Mouse (Mus musculus): ENCODE results near the gene Igsf11. TPM values are rescaled to one million over a fixed set of nuclear protein-coding genes. Genes with fewer than 3 reads are reported as not detected.

The Igsf11 gene
- polyA plus RNA-seq, 1 experiment from 2014 or later: 1.8 TPM

- H3K9ac ChIP-seq (replicated peaks): no peak overlapping the region
- no peaks in the 10 kb centered on the region for H3K27me3 ChIP-seq
- H3K4me1 ChIP-seq: peaks cover 48% of the 10 kb centered on the region
- H3K27ac ChIP-seq (replicated peaks): no peak overlapping the region
- WGBS: 47% methylated on average over 5 of the region's 5 CpGs
- H3K36me3 ChIP-seq: no peaks in the 10 kb centered on the region
- no peak overlapping the region for H3K4me3 ChIP-seq
- no peak overlapping the region for H3K4me2 ChIP-seq (replicated peaks)
- no peak for ATAC-seq (ENCODE audit: low FRiP score, low read depth)
- H3K9me3 ChIP-seq: no peaks in the 10 kb centered on the region
Measured at GRCm38 (mm10) chr16:38943706-38944550, 51.5 kb downstream of the Igsf11 start.

DNA sequence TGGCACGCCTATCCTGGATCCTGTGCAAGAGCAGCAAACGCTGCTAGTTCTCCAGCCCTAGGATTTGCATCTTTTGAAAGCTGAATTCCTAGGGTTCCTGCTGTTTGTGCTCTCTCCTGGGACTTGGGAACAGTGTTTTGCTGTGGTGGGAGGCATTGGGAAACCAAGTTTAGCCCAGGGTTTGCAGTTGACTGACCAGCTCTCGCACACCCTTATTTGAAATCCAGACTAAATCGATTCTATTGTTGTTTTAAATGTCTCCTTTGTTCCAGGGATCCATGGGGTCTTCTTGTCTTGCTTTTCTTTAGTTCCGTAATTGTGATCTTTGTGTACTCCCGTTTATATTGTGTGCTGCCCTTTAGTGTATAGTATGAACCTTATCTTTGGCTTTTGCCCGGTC is 52.6 kb downstream of the Igsf11 start:
- H3K4me2 ChIP-seq (replicated peaks): no peak overlapping the region
- WGBS: 48% methylated on average over 7 of the region's 7 CpGs
- H3K9me3 ChIP-seq: no peaks in the 10 kb centered on the region
- H3K27me3 ChIP-seq: no peaks in the 10 kb centered on the region
- peaks cover 44% of the 10 kb centered on the region for H3K4me1 ChIP-seq
- H3K27ac ChIP-seq (replicated peaks): no peak overlapping the region
- no peak for ATAC-seq (ENCODE audit: low FRiP score, low read depth)
- H3K36me3 ChIP-seq: no peaks in the 10 kb centered on the region
- no peak overlapping the region for H3K9ac ChIP-seq (replicated peaks)
- no peak overlapping the region for H3K4me3 ChIP-seq

DNA sequence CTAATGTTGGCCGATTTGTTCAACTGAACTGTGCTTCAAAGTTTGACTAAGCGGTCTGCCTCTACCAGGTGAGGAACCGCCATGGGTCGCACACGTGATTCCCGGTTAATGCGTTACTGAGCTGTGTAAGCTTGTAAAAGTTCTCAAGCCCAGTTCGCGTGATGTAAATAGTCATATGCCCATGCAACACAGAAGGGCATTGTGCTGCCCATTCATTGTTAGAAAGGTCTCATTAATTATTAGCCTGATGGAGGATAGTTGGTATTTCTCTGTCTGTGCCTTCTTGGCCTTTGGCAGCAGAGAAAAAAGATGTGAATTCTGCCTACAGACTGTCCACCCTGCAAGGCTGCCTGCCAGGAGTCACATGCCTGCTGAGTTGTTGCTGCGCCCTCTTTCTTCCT is 53.1 kb downstream of the Igsf11 start:
- H3K36me3 ChIP-seq: no peaks in the 10 kb centered on the region
- no peak overlapping the region for H3K9ac ChIP-seq (replicated peaks)
- no peaks in the 10 kb centered on the region for H3K27me3 ChIP-seq
- H3K4me3 ChIP-seq: no peak overlapping the region
- peaks cover 41% of the 10 kb centered on the region for H3K4me1 ChIP-seq
- 90% methylated on average over 10 of the region's 10 CpGs for WGBS
- no peak overlapping the region for H3K27ac ChIP-seq (replicated peaks)
- no peak for ATAC-seq (ENCODE audit: low FRiP score, low read depth)
- H3K9me3 ChIP-seq: no peaks in the 10 kb centered on the region
- no peak overlapping the region for H3K4me2 ChIP-seq (replicated peaks)

DNA sequence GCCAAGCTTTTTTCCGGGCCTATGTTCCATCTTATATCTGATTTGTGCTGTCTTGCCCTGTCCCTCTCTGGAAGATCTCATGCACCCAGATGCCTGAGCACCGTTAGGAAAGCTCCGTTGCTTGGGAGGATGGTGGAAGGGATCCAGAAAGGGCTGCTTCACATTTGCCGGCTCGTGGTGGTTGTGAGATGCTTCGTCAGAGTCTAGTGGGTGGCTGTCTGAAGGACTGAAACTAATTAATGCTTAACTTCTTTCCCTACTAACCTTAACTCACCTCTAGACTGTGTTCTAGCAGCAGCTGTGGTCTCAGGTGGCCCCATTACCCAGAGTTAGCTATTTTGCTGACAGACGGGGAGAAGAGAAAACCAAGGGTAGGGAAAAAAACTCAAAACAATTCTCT is 54.0 kb downstream of the Igsf11 start:
- Histone ChIP-seq H3K9ac (replicated peaks) (no peak overlapping the region), H3K4me1 (peaks cover 36% of the 10 kb centered on the region), H3K9me3 (no peaks in the 10 kb centered on the region), H3K36me3 (no peaks in the 10 kb centered on the region), H3K4me3 (no peak overlapping the region), H3K27ac (replicated peaks) (no peak overlapping the region), H3K4me2 (replicated peaks) (no peak overlapping the region), H3K27me3 (no peaks in the 10 kb centered on the region)
- 87% methylated on average over 7 of the region's 7 CpGs for WGBS
- no peak for ATAC-seq (ENCODE audit: low FRiP score, low read depth)

DNA sequence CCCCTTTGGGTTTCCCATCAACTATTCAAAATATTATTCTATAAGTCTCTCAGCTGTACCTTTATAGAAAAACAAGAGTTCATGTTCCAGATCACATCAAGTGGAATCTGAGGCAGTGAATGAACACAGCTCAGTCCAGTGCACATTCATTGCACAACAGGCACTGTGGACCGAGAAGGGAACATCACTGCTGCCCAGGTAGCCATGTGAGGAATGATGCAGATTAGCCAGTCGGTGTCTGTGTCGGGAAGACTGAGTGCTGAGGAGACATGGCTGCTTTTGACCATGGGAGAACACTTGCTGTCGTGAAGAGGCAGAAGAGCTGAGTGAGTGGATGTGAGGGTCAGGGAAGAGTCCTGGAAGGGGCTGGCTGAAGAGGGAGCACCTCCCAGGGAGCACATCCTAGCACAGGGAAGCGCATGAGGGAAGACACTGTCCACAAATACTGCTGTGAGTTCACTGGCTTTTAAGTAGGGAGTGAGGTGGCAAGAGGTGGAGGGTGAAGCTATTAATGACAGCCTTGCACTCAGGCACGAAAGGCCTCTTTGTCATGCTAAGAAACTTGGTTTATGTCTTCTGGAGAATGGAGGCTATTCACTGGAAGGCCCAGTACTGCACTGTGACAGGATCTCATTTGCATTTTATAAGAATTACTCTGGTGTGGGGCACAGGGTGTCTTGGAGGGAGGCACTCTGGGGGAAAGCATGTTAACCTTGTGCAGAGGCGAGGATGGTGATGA is 54.8 kb downstream of the Igsf11 start:
- peaks cover 36% of the 10 kb centered on the region for H3K4me1 ChIP-seq
- no peak overlapping the region for H3K4me3 ChIP-seq
- 61% methylated on average over 7 of the region's 7 CpGs for WGBS
- H3K9ac ChIP-seq (replicated peaks): no peak overlapping the region
- no peaks in the 10 kb centered on the region for H3K9me3 ChIP-seq
- H3K4me2 ChIP-seq (replicated peaks): no peak overlapping the region
- H3K27me3 ChIP-seq: no peaks in the 10 kb centered on the region
- peak; percentile 78 for ATAC-seq (ENCODE audit: low FRiP score, low read depth)
- no peaks in the 10 kb centered on the region for H3K36me3 ChIP-seq
- H3K27ac ChIP-seq (replicated peaks): peak overlapping the region; percentile 65; the same call in 1 of the 2 replicates

DNA sequence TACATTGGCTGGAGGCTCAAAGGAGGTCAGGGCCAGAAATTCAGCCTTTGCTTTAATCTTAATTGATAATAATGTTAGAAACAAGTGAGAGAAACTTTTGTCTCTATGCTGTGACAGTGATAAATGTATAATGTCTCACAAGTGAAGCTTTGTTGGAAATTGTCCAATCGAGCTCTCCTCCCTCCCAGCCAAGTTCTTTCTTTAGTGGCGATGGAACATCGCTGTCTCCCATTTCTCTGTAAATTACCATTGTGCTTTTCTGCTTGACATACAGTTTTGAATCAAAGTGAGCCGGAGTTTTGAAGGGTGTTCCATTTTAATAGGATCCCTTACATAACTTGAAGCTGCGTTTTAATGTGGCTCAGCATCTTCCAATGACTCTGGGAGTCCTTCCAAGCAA is 56.0 kb downstream of the Igsf11 start:
- no peaks in the 10 kb centered on the region for H3K27me3 ChIP-seq
- H3K9ac ChIP-seq (replicated peaks): no peak overlapping the region
- H3K27ac ChIP-seq (replicated peaks): no peak overlapping the region
- no peaks in the 10 kb centered on the region for H3K36me3 ChIP-seq
- ATAC-seq (ENCODE audit: low FRiP score, low read depth): no peak
- no peak overlapping the region for H3K4me2 ChIP-seq (replicated peaks)
- WGBS: 82% methylated on average over 5 of the region's 5 CpGs
- no peak overlapping the region for H3K4me3 ChIP-seq
- H3K9me3 ChIP-seq: no peaks in the 10 kb centered on the region
- H3K4me1 ChIP-seq: peaks cover 36% of the 10 kb centered on the region

- Histone ChIP-seq H3K27me3 (no peaks in the 10 kb centered on the region), H3K36me3 (no peaks in the 10 kb centered on the region), H3K27ac (replicated peaks) (no peak overlapping the region), H3K9ac (replicated peaks) (no peak overlapping the region), H3K4me1 (peaks cover 10% of the 10 kb centered on the region; the same call in 1 of the 2 replicates), H3K9me3 (0 out of 2 replicates have a peak, but pooled peaks cover 2% of the 10 kb centered on the region), H3K4me2 (replicated peaks) (no peak overlapping the region), H3K4me3 (no peak overlapping the region)
- 96% methylated on average over 3 of the region's 3 CpGs for WGBS
- no peak for ATAC-seq (ENCODE audit: low FRiP score, low read depth)
Measured at GRCm38 (mm10) chr16:38952881-38953280, 60.4 kb downstream of the Igsf11 start.

DNA sequence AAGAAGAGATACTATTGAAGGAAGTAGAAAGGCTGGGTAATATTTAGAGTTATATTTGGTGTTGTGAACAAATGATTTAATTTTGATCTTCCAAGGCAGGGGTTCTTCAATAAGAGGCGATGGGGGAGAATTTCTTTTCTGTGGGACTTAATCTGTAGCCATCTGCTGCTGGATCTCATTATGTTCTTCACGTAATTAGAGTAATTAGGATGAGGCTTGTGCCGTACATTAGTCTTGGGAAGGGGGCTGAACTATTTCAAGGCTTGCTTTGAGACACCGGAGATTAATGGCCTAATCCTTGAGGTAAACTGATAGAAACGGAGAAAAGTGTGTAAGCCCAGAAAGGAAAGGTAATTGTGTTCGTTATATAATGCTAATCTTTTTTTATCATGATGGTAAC is 61.4 kb downstream of the Igsf11 start:
- Histone ChIP-seq H3K4me3 (no peak overlapping the region), H3K4me2 (replicated peaks) (no peak overlapping the region), H3K9ac (replicated peaks) (no peak overlapping the region), H3K4me1 (peaks cover 5% of the 10 kb centered on the region; the same call in 1 of the 2 replicates), H3K27me3 (no peaks in the 10 kb centered on the region), H3K36me3 (no peaks in the 10 kb centered on the region), H3K9me3 (0 out of 2 replicates have a peak, but pooled peaks cover 2% of the 10 kb centered on the region), H3K27ac (replicated peaks) (no peak overlapping the region)
- no peak for ATAC-seq (ENCODE audit: low FRiP score, low read depth)
- WGBS: 66% methylated on average over 6 of the region's 6 CpGs

GRCm38 (mm10) chr16:38954501-38955288 is 62.2 kb downstream of the Igsf11 start:
- H3K27ac ChIP-seq (replicated peaks): no peak overlapping the region
- H3K9me3 ChIP-seq: 0 out of 2 replicates have a peak, but pooled peaks cover 2% of the 10 kb centered on the region
- H3K4me2 ChIP-seq (replicated peaks): no peak overlapping the region
- peaks cover 5% of the 10 kb centered on the region; the same call in 1 of the 2 replicates for H3K4me1 ChIP-seq
- no peak for ATAC-seq (ENCODE audit: low FRiP score, low read depth)
- H3K4me3 ChIP-seq: no peak overlapping the region
- H3K36me3 ChIP-seq: no peaks in the 10 kb centered on the region
- 89% methylated on average over 16 of the region's 16 CpGs for WGBS
- H3K27me3 ChIP-seq: no peaks in the 10 kb centered on the region
- H3K9ac ChIP-seq (replicated peaks): no peak overlapping the region

GRCm38 (mm10) chr16:38955296-38955695 is 62.8 kb downstream of the Igsf11 start:
- H3K36me3 ChIP-seq: no peaks in the 10 kb centered on the region
- 0 out of 2 replicates have a peak, but pooled peaks cover 2% of the 10 kb centered on the region for H3K9me3 ChIP-seq
- WGBS: 96% methylated on average over 5 of the region's 5 CpGs
- no peak overlapping the region for H3K4me3 ChIP-seq
- H3K4me2 ChIP-seq (replicated peaks): no peak overlapping the region
- H3K27me3 ChIP-seq: no peaks in the 10 kb centered on the region
- 0 out of 2 replicates have a peak, but pooled peaks cover 5% of the 10 kb centered on the region for H3K4me1 ChIP-seq
- no peak overlapping the region for H3K9ac ChIP-seq (replicated peaks)
- no peak for ATAC-seq (ENCODE audit: low FRiP score, low read depth)
- no peak overlapping the region for H3K27ac ChIP-seq (replicated peaks)

- Histone ChIP-seq H3K4me3 (no peak overlapping the region), H3K36me3 (no peaks in the 10 kb centered on the region), H3K4me2 (replicated peaks) (no peak overlapping the region), H3K27me3 (no peaks in the 10 kb centered on the region), H3K4me1 (0 out of 2 replicates have a peak, but pooled peaks cover 5% of the 10 kb centered on the region), H3K9me3 (0 out of 2 replicates have a peak, but pooled peaks cover 2% of the 10 kb centered on the region), H3K27ac (replicated peaks) (no peak overlapping the region), H3K9ac (replicated peaks) (no peak overlapping the region)
- no peak for ATAC-seq (ENCODE audit: low FRiP score, low read depth)
- 80% methylated on average over 9 of the region's 9 CpGs for WGBS
Measured at GRCm38 (mm10) chr16:38958801-38959200, 66.3 kb downstream of the Igsf11 start.
